In the genomic region with DNA sequence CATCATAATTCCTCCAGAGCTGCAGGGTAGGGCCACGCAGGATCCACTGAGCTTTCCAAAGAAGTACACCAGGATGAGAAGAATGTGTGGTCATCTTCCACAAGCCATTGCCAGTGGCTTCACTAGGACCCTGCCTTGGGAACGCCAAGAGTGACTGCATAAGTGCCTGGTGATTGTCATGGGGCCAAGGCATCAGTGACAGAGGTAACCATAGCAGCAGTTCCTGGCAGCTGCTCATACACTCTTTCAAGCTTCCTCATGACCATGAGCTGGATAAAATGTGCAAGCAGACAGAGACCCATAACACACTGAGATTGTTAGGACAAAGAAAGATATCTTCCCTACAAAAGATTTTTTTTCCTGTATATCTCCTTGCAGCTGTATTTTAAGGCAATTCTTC, we compare ENCODE assay signal across 14 mouse cellular contexts. TPM values are rescaled to one million over a fixed set of nuclear protein-coding genes. Genes with fewer than 3 reads are reported as not detected.
DNase-seq lines count a peak whose midpoint lies in the region; ATAC-seq and TF ChIP-seq lines count a peak whose summit lies in the region.
"Had no signal": no experiment of that assay in that cellular context is flagged by ENCODE, and none has a peak within 500 bp of the region (broad histone marks: within the 10 kb centered on the region; RNA-seq: fewer than 3 reads in every experiment).

No protein-coding gene starts in this region.

- H3K4me3 ChIP-seq in heart, adult 2 months, result no peak overlapping the region
- H3K4me3 ChIP-seq: embryonic facial prominence, embryonic 12.5 days; liver, embryonic 15.5 days had no signal

- H3K79me2 ChIP-seq in heart, adult 2 months (replicated peaks; ENCODE audit: control insufficient read depth, insufficient read depth, low read length), result no peaks in the 10 kb centered on the region

- intact Hi-C loops in heart, adult 2 months (cut with DNase I), result loop anchor here (10.0 kb wide), 1 partner anchor 245 kb away; a partner anchor contains a TSS
- intact Hi-C loops in heart, postnatal 25 days (cut with DNase I), result no loop called here
- intact Hi-C loops in heart, postnatal 10 days (cut with DNase I), result no loop called here

- H3K36me3 ChIP-seq in heart, adult 2 months (ENCODE audit: control insufficient read depth, insufficient read depth, low read length), result peaks cover 5% of the 10 kb centered on the region; the same call in 1 of the 2 replicates
- H3K36me3 ChIP-seq: embryonic facial prominence, embryonic 12.5 days; liver, embryonic 15.5 days had no signal

- H3K27me3 ChIP-seq in heart, adult 2 months (ENCODE audit: control insufficient read depth, insufficient read depth, low read length), result no peaks in the 10 kb centered on the region
- H3K27me3 ChIP-seq: embryonic facial prominence, embryonic 12.5 days; liver, embryonic 15.5 days had no signal

- no peak for ATAC-seq in erythroid progenitor cell, adult 5-6 weeks (replicated peaks; ENCODE audit: low FRiP score, poor library complexity, severe bottlenecking)

- DNase-seq in heart, adult 2 months, result peak; percentile 43 to 67
- DNase-seq in heart, postnatal 25 days (ENCODE audit: low spot score), result no peak
- DNase-seq in testis, postnatal 10 days (ENCODE audit: low spot score), result peak; percentile 51
- DNase-seq in testis, postnatal 14 days (ENCODE audit: low spot score), result no peak
- DNase-seq in heart, postnatal 10 days, result peak; percentile 86
- no peak for DNase-seq in embryo, embryonic 10.5 days (ENCODE audit: low spot score)

- H3K27ac ChIP-seq in heart, adult 2 months, result no peak overlapping the region; the same call in 1 of the 2 replicates
- H3K27ac ChIP-seq: embryonic facial prominence, embryonic 12.5 days; liver, embryonic 15.5 days had no signal

- peaks cover 17% of the 10 kb centered on the region for H3K4me1 ChIP-seq in heart, adult 2 months (ENCODE audit: control insufficient read depth, insufficient read depth, low read length)
- H3K4me1 ChIP-seq: embryonic facial prominence, embryonic 12.5 days had no signal

- TF ChIP-seq CTCF in heart, adult 2 months (IDR thresholded peaks at IDR 0.05), result no peak

- no peak overlapping the region for H3K9ac ChIP-seq in heart, adult 2 months (ENCODE audit: low read depth, low read length)
- H3K9ac ChIP-seq: embryonic facial prominence, embryonic 12.5 days; liver, embryonic 15.5 days had no signal

- TF ChIP-seq POLR2A in heart, adult 2 months (IDR thresholded peaks at IDR 0.05; ENCODE audit: insufficient read depth, low read depth, low read length), result no peak

- 39% methylated on average over 2 of the region's 2 CpGs for WGBS in heart, adult 2 months

- 0 out of 2 replicates have a peak, but pooled peaks have one; percentile 33 for TF ChIP-seq EP300 in heart, adult 2 months (IDR thresholded peaks at IDR 0.05; ENCODE audit: insufficient read depth, low read depth, low read length)

RNA-seq across cellular contexts. Expression of a gene that starts 7.5 kb away (rescaled TPM):
- total RNA-seq in heart, adult 2 months (2021), result 100 to 1,000 TPM; 334 to 410 TPM
- 602 and 658 TPM in 2 replicates for polyA plus RNA-seq in heart, adult 2 months (2012; rRNA removed)
- 100 to 1,000 TPM; 224 to 232 TPM for total RNA-seq in heart, postnatal 25 days (2021)
- total RNA-seq in heart, postnatal 10 days (2021), result 10 to 100 TPM; 61.4 to 76.3 TPM
- 114 and 170 TPM in 2 replicates for total RNA-seq in erythroid progenitor cell, adult 5-6 weeks (2015; ENCODE audit: low replicate concordance)
- 29.0 and 44.4 TPM in 2 replicates for total RNA-seq in erythroid progenitor cell, adult 5-6 weeks (2017; ENCODE audit: low replicate concordance)

RNA-seq across cellular contexts. Expression of a gene that starts 24.0 kb away (rescaled TPM):
- 100 to 1,000 TPM; 214 to 222 TPM for total RNA-seq in heart, adult 2 months (2021)
- polyA plus RNA-seq in heart, adult 2 months (2012; rRNA removed), result 169 and 280 TPM in 2 replicates
- 100 to 1,000 TPM; 137 to 156 TPM for total RNA-seq in heart, postnatal 25 days (2021)
- total RNA-seq in heart, postnatal 10 days (2021), result 10 to 100 TPM; 44.3 to 45.6 TPM
- not detected in 2 replicates for total RNA-seq in erythroid progenitor cell, adult 5-6 weeks (2015; ENCODE audit: low replicate concordance)
- total RNA-seq in erythroid progenitor cell, adult 5-6 weeks (2017; ENCODE audit: low replicate concordance), result not detected in 2 replicates

RNA-seq across cellular contexts. Expression of a gene that starts 34.4 kb away (rescaled TPM):
- 10 to 100 TPM; 11.7 to 11.9 TPM for total RNA-seq in heart, adult 2 months (2021)
- 17.1 and 24.6 TPM in 2 replicates for polyA plus RNA-seq in heart, adult 2 months (2012; rRNA removed)
- 10 to 100 TPM; 10.9 TPM for total RNA-seq in heart, postnatal 25 days (2021)
- total RNA-seq in heart, postnatal 10 days (2021), result 10 to 100 TPM; 11.1 to 13.3 TPM
- 2.5 and 4.2 TPM in 2 replicates for total RNA-seq in erythroid progenitor cell, adult 5-6 weeks (2015; ENCODE audit: low replicate concordance)
- total RNA-seq in erythroid progenitor cell, adult 5-6 weeks (2017; ENCODE audit: low replicate concordance), result 0.90 and 1.4 TPM in 2 replicates

RNA-seq across cellular contexts. Expression of a gene that starts 41.2 kb away (rescaled TPM):
- not detected for total RNA-seq in heart, adult 2 months (2021)
- polyA plus RNA-seq in heart, adult 2 months (2012; rRNA removed), result 0.08 TPM in 1 of 2 replicates, not detected in the other
- not detected for total RNA-seq in heart, postnatal 25 days (2021)
- not detected for total RNA-seq in heart, postnatal 10 days (2021)
- not detected in 2 replicates for total RNA-seq in erythroid progenitor cell, adult 5-6 weeks (2015; ENCODE audit: low replicate concordance)
- total RNA-seq in erythroid progenitor cell, adult 5-6 weeks (2017; ENCODE audit: low replicate concordance), result not detected in 2 replicates
- total RNA-seq: ES-E14; hematopoietic stem cell, adult 5-6 weeks; layer of hippocampus, postnatal 36 days had no signal
- polyA plus RNA-seq: embryonic facial prominence, embryonic 12.5 days; neural tube, embryonic 11.5 days; spleen, adult 2 months had no signal

Comparison
In these comparisons a context has a peak if more than half of its experiments do, and no peak if none do; other contexts are left out.
1. DNase-seq: peak in heart, adult 2 months (2 of 2), testis, postnatal 10 days (single experiment) and heart, postnatal 10 days (2 of 2); none in heart, postnatal 25 days (single experiment), testis, postnatal 14 days (single experiment) and embryo, embryonic 10.5 days (single experiment).
2. RNA of a gene that starts 24.0 kb away (total RNA-seq): 214 to 222 TPM in heart, adult 2 months, 137 to 156 TPM in heart, postnatal 25 days and 44.3 to 45.6 TPM in heart, postnatal 10 days; not detected in erythroid progenitor cell, adult 5-6 weeks; every median in the first group is over 10 times any median in the second.